Mouse (Mus musculus): Measurements from ENCODE around the gene Ern2.

GRCm38 (mm10) chr7:122133338-122133625 is 52.7 kb downstream of the Ern2 start:
- TF ChIP-seq CTCF (IDR thresholded peaks at IDR 0.05; ENCODE audit: extremely low read depth, insufficient read depth, insufficient read length, insufficient replicate concordance) = no peak
- TF ChIP-seq POLR2A (IDR thresholded peaks at IDR 0.05; ENCODE audit: low read depth, low read length) = no peak
